Mouse (Mus musculus): ENCODE data around the gene Ypel3. TPM values are rescaled to one million over a fixed set of nuclear protein-coding genes. Genes with fewer than 3 reads are reported as not detected.
A peak's percentile ranks its signal among the peaks of the same experiment; 100 is the strongest.
"Not testable (repeated sequence)": the region's sequence is repeated elsewhere in the genome, so short reads cannot be mapped to it uniquely, and the experiment has no call there.

Gene Ypel3
- polyA plus RNA-seq, 1 experiment from 2014 or later, result 144 TPM

GRCm38 (mm10) chr7:126773351-126773750, 3.4 kb upstream of the Ypel3 start:
- Histone ChIP-seq H3K9me3 (replicated peaks) (no peaks in the 10 kb centered on the region), H3K4me3 (no peak overlapping the region), H3K4me2 (replicated peaks) (no peak overlapping the region), H3K4me1 (peaks cover 21% of the 10 kb centered on the region), H3K9ac (no peak overlapping the region), H3K27me3 (no peaks in the 10 kb centered on the region), H3K36me3 (peaks cover 35% of the 10 kb centered on the region), H3K27ac (no peak overlapping the region)
- ATAC-seq (ENCODE audit: low FRiP score), result no peak
- WGBS, result 93% methylated on average over 2 of the region's 2 CpGs

GRCm38 (mm10) chr7:126774463-126774862, 2.3 kb upstream of the Ypel3 start:
- WGBS, result 79% methylated on average over 2 of the region's 2 CpGs
- Histone ChIP-seq H3K9ac (no peak overlapping the region), H3K4me2 (replicated peaks) (no peak overlapping the region)

GRCm38 (mm10) chr7:126775185-126775977, 1.4 kb upstream of the Ypel3 start:
- no peaks in the 10 kb centered on the region for H3K9me3 ChIP-seq (replicated peaks)
- ATAC-seq (ENCODE audit: low FRiP score), result no peak
- H3K27ac ChIP-seq, result peak overlapping the region; percentile 88; the same call in 1 of the 2 replicates
- H3K4me1 ChIP-seq, result peaks cover 35% of the 10 kb centered on the region
- H3K36me3 ChIP-seq, result peaks cover 18% of the 10 kb centered on the region
- 87% methylated on average over 10 of the region's 10 CpGs for WGBS
- H3K4me2 ChIP-seq (replicated peaks), result peak overlapping the region; percentile 95
- no peak overlapping the region for H3K4me3 ChIP-seq
- H3K27me3 ChIP-seq, result no peaks in the 10 kb centered on the region
- no peak overlapping the region for H3K9ac ChIP-seq

More at GRCm38 (mm10) chr7:126774463-126774862, 2.3 kb upstream of the Ypel3 start:
- H3K27ac ChIP-seq, result no peak overlapping the region
- no peak overlapping the region for H3K4me3 ChIP-seq
- H3K9me3 ChIP-seq (replicated peaks), result no peaks in the 10 kb centered on the region
- H3K4me1 ChIP-seq, result peaks cover 26% of the 10 kb centered on the region
- no peak for ATAC-seq (ENCODE audit: low FRiP score)
- H3K27me3 ChIP-seq, result no peaks in the 10 kb centered on the region
- H3K36me3 ChIP-seq, result peaks cover 27% of the 10 kb centered on the region

GRCm38 (mm10) chr7:126775978-126776234, 849 bp upstream of the Ypel3 start:
- H3K27ac ChIP-seq, result peak overlapping the region; percentile 88
- H3K9me3 ChIP-seq (replicated peaks), result no peaks in the 10 kb centered on the region
- ATAC-seq (ENCODE audit: low FRiP score), result no peak
- H3K4me3 ChIP-seq, result no peak overlapping the region
- 65% methylated on average over 3 of the region's 3 CpGs for WGBS
- peaks cover 13% of the 10 kb centered on the region; the same call in 1 of the 2 replicates for H3K36me3 ChIP-seq
- peak overlapping the region; percentile 95 for H3K4me2 ChIP-seq (replicated peaks)
- H3K27me3 ChIP-seq, result no peaks in the 10 kb centered on the region
- H3K4me1 ChIP-seq, result peaks cover 36% of the 10 kb centered on the region
- peak overlapping the region; percentile 93; the same call in 1 of the 2 replicates for H3K9ac ChIP-seq

GRCm38 (mm10) chr7:126777476-126777875, 721 bp downstream of the Ypel3 start:
- Histone ChIP-seq H3K27ac (peak overlapping the region; percentile 88), H3K9ac (peak overlapping the region; percentile 93), H3K4me3 (peak overlapping the region; percentile 82), H3K36me3 (peaks cover 9% of the 10 kb centered on the region; the same call in 1 of the 2 replicates), H3K9me3 (replicated peaks) (no peaks in the 10 kb centered on the region), H3K4me1 (peaks cover 45% of the 10 kb centered on the region), H3K4me2 (replicated peaks) (peak overlapping the region; percentile 95), H3K27me3 (no peaks in the 10 kb centered on the region)
- ATAC-seq (ENCODE audit: low FRiP score), result no peak
- WGBS, result 40% methylated on average over 10 of the region's 10 CpGs

GRCm38 (mm10) chr7:126778147-126778546, 1.4 kb downstream of the Ypel3 start:
- H3K4me3 ChIP-seq, result no peak overlapping the region
- 77% methylated on average over 3 of the region's 3 CpGs for WGBS
- H3K9ac ChIP-seq, result peak overlapping the region; percentile 93; the same call in 1 of the 2 replicates
- no peaks in the 10 kb centered on the region for H3K27me3 ChIP-seq
- H3K27ac ChIP-seq, result no peak overlapping the region
- H3K4me2 ChIP-seq (replicated peaks), result peak overlapping the region; percentile 95
- H3K9me3 ChIP-seq (replicated peaks), result no peaks in the 10 kb centered on the region
- peaks cover 45% of the 10 kb centered on the region for H3K4me1 ChIP-seq
- ATAC-seq (ENCODE audit: low FRiP score), result no peak
- H3K36me3 ChIP-seq, result peaks cover 10% of the 10 kb centered on the region; the same call in 1 of the 2 replicates

GRCm38 (mm10) chr7:126779101-126779500, 2.3 kb downstream of the Ypel3 start:
- Histone ChIP-seq H3K4me2 (replicated peaks) (peak overlapping the region; percentile 82; the same call in 1 of the 2 replicates), H3K4me1 (peaks cover 45% of the 10 kb centered on the region)

GRCm38 (mm10) chr7:126779983-126780970, 3.5 kb downstream of the Ypel3 start:
- peak; percentile 74 for ATAC-seq (ENCODE audit: low FRiP score)
- Histone ChIP-seq H3K9me3 (replicated peaks) (no peaks in the 10 kb centered on the region), H3K4me1 (peaks cover 45% of the 10 kb centered on the region), H3K27ac (peak overlapping the region; percentile 83), H3K36me3 (peaks cover 23% of the 10 kb centered on the region), H3K27me3 (no peaks in the 10 kb centered on the region), H3K9ac (peak overlapping the region; percentile 55), H3K4me2 (replicated peaks) (peak overlapping the region; percentile 82), H3K4me3 (peak overlapping the region; percentile 37)
- WGBS, result under 1% methylated on average over 21 of the region's 21 CpGs

More at GRCm38 (mm10) chr7:126779101-126779500, 2.3 kb downstream of the Ypel3 start:
- H3K9ac ChIP-seq; H3K9me3 ChIP-seq (replicated peaks); H3K27ac ChIP-seq; H3K4me3 ChIP-seq; ATAC-seq (ENCODE audit: low FRiP score); H3K27me3 ChIP-seq: not testable (repeated sequence)
- H3K36me3 ChIP-seq, result peaks cover 11% of the 10 kb centered on the region
- WGBS, result 92% methylated on average over 7 of the region's 7 CpGs

- Histone ChIP-seq H3K9ac (peak within 1 kb of the TSS; percentile 55), H3K9me3 (replicated peaks) (no peaks in the 10 kb centered on the region), H3K36me3 (peaks cover 31% of the 10 kb centered on the region), H3K4me1 (peaks cover 39% of the 10 kb centered on the region), H3K27me3 (no peaks in the 10 kb centered on the region), H3K4me3 (peak within 1 kb of the TSS; percentile 37), H3K4me2 (replicated peaks) (peak within 1 kb of the TSS; percentile 82), H3K27ac (peak within 1 kb of the TSS; percentile 83)
- ATAC-seq (ENCODE audit: low FRiP score), result peak; percentile 38
- WGBS, result 7% methylated on average over 22 of the region's 22 CpGs
Measured at GRCm38 (mm10) chr7:126780971-126781635, 4.3 kb downstream of the Ypel3 start, which contains the start of gene Tbx6. TSS of gene Tbx6 (plus strand) at chr7:126781483.

GRCm38 (mm10) chr7:126781661-126782370, 5.1 kb downstream of the Ypel3 start:
- Histone ChIP-seq H3K4me3 (peak overlapping the region; percentile 37; the same call in 1 of the 2 replicates), H3K9ac (0 out of 2 replicates have a peak overlapping the region, but pooled peaks have one; percentile 55), H3K4me1 (peaks cover 36% of the 10 kb centered on the region), H3K36me3 (peaks cover 38% of the 10 kb centered on the region), H3K27ac (peak overlapping the region; percentile 83; the same call in 1 of the 2 replicates), H3K27me3 (no peaks in the 10 kb centered on the region), H3K9me3 (replicated peaks) (no peaks in the 10 kb centered on the region), H3K4me2 (replicated peaks) (peak overlapping the region; percentile 82)
- no peak for ATAC-seq (ENCODE audit: low FRiP score)
- 39% methylated on average over 11 of the region's 11 CpGs for WGBS

- Histone ChIP-seq H3K4me1 (peaks cover 30% of the 10 kb centered on the region), H3K27ac (0 out of 2 replicates have a peak overlapping the region, but pooled peaks have one; percentile 17), H3K27me3 (no peaks in the 10 kb centered on the region), H3K4me2 (replicated peaks) (no peak overlapping the region), H3K9ac (no peak overlapping the region; the same call in 1 of the 2 replicates), H3K9me3 (replicated peaks) (no peaks in the 10 kb centered on the region), H3K36me3 (peaks cover 47% of the 10 kb centered on the region), H3K4me3 (no peak overlapping the region)
- 84% methylated on average over 13 of the region's 13 CpGs for WGBS
- ATAC-seq (ENCODE audit: low FRiP score), result no peak
Measured at GRCm38 (mm10) chr7:126782693-126783092, 5.9 kb downstream of the Ypel3 start.

Data from hindbrain, embryonic 12.5 days (tissue).